Mouse (Mus musculus) brain, embryonic 14.5 days (tissue): ENCODE measurements at regions not wholly inside any gene's neighbourhood (a gene's known extent, or its start where the extent isn't known, plus 50 kb on each side); places are given as distances from the start of the nearest gene placed in this dataset.
"Not testable (repeated sequence)": the region's sequence is repeated elsewhere in the genome, so short reads cannot be mapped to it uniquely, and the experiment has no call there.

Source experiments
- DNase-seq: peaks from one replicate; pipeline ENCODE4 v3.0.0-alpha.2; 2011; ENCODE audit warnings: low read depth
- CTCF ChIP-seq: fragments of 200-500 bp; IDR thresholded peaks from 2 replicates; pipeline ENCODE4 v1.5.1; 2012; ENCODE audit warnings: inconsistent platforms, mild to moderate bottlenecking, moderate library complexity, borderline replicate concordance; ENCODE audit not compliant: insufficient read depth, insufficient read length; ENCODE audit errors: extremely low read depth
- POLR2A ChIP-seq: fragments of 200-500 bp; IDR thresholded peaks from 2 replicates; pipeline ENCODE4 v1.6.1; 2012; ENCODE audit warnings: mild to moderate bottlenecking, inconsistent platforms, borderline replicate concordance; ENCODE audit not compliant: poor library complexity, insufficient read depth, insufficient read length, severe bottlenecking; ENCODE audit errors: extremely low read depth

DNA sequence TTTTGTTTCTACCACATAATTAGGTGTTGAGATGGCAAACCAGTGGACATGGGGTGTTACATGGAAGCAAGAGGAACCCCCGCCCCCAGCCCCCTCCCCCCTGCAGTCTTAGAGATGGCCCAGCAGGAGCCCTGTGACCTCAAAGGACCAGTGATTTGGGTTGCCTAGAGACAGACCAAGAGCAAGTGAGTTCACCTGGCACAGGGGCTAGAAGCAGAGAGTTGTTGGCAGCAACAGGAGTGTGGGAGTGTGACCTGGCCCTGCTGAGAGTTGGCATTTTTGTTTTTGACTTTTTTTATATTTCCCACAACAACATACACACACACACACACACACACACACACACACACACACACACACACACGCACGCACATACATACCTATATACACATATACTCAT lies 987.9 kb downstream of the Cdh18 start:
- DNase-seq, result no peak
- TF ChIP-seq CTCF, result no peak
- no peak for TF ChIP-seq POLR2A

DNA sequence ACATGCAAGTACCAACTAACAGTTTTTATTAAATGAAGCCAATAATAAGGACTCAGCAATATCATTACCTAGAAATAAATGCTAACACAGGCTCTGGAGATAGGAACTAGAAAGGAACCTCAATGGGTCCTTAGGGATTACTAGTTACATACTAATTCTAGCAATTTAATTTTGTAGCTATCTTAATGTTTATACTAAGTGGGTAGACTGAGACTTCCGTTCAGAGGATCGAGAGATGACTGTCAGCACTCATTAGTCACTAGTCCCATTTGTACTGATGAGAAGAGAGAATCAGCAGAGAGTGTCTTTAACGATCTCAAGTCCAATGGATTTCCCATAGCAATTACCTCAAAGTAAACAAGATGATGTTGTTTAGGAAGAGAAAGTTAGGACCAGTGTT lies 988.6 kb downstream of the Cdh18 start:
- TF ChIP-seq CTCF (no peak), POLR2A (no peak)
- DNase-seq, result no peak

DNA sequence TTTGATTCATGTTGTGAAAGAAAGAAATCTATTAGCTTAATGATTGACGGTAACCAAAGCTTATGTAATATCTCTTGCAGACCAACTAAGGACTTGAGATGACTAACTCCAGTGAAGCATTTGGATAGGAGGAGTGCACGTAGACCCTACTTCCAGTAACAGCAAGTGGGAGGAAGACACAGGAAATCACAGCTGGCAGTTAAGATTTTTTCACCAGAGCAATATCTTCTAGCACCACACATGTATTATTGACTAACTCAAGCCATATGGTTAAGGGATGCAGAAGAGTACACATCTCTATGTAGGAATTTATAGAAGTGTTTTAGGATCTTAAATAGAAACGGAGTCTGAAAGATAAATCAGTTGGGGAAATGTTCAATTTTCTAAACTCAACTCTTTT lies 1011.3 kb downstream of the Cdh18 start:
- no peak for TF ChIP-seq CTCF
- TF ChIP-seq POLR2A, result no peak
- no peak for DNase-seq

DNA sequence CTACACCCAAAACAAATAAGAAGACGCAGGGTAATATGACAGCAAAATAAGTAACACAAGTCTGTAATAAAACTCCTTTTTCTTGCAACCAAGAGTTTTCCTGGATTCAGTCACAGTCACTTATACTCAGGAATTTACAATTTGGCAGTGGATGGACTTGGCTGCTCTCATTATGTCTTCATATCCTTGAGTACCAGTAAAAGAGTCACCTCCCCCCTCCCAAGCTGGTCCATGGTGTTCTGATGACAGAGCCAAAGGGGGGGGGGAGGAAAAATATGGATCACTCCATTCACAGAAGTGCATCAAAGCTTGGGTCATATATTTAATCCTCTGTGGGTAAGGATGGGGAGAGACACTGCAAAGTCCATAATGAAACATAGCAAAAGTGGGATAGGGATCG lies 1013.4 kb downstream of the Cdh18 start:
- no peak for TF ChIP-seq POLR2A
- TF ChIP-seq CTCF, result no peak
- DNase-seq, result no peak

DNA sequence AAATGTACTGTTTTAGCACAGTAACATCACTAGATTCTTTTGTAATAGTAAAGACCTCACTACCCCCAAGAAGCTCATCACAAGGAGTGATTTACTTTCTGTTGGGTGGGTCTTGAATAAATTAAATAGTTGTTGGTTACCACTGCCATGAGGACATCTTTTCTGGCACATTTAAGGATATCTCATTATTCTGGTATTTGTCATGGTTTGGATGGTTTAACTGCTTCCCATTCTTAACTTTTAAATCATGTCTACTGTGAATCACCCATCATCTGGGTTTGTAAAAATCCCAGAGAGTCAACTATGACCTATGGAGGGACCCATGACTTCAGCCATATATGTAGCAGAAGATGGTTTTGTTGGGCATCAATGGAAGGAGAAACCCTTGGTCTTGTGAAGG lies 1016.2 kb downstream of the Cdh18 start:
- no peak for TF ChIP-seq CTCF
- TF ChIP-seq POLR2A, result no peak
- no peak for DNase-seq

DNA sequence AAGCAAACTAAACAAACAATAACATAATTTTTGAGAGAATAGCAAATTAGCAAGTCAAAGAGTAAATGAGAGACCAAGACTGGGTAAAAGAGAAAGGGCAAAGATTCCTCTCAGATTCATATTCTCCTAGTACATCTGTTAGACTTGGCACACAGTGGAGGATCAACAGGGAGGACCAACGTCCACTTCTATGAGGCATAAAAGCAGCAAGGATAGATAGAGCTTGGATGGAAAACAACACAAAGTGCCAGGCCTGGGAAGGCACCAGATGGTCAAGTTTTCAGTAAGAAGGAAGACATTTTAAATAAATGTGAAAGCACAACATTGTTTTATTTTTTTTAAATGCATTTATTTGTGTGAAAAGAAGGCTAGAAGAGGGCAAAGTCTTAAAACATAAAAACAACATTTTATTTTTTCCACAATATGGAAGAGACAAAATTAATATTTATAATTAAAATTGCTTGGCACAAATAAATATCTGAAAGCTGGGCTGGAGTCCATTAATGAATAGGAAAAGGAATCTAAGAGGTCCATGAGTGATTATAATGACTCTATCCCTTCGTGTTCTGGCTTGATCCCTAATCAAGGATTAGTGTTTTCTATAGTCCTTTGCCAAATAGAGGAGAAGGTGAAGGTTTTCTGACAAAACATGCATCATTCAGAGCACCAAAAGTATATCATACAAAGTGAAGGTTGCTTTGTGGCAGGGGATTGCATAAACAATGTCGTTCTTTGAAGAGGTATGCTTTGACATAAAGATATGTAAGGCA lies 1018.2 kb downstream of the Cdh18 start:
- peak; percentile 33 for DNase-seq
- TF ChIP-seq POLR2A, result no peak
- no peak for TF ChIP-seq CTCF

DNA sequence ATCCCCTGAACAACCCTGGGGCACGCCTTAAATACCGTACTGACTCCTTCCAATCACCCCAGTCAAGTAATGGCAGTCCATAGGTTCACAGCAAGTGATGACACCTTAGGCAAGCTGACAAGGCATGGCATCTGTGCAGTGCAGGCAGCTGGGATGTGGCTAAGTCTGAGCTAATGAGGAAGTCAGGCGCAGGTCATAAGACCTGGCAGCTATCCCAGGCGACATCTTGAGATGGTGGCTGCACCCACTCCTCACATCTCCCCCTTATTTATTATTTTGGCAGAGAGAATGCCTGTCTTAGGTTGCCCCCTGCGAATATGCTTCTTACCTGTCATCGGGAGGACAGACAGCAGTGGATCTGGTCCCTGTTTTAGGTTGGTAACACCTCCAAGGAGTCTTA lies 1019.8 kb downstream of the Cdh18 start:
- not testable (repeated sequence) for DNase-seq

DNA sequence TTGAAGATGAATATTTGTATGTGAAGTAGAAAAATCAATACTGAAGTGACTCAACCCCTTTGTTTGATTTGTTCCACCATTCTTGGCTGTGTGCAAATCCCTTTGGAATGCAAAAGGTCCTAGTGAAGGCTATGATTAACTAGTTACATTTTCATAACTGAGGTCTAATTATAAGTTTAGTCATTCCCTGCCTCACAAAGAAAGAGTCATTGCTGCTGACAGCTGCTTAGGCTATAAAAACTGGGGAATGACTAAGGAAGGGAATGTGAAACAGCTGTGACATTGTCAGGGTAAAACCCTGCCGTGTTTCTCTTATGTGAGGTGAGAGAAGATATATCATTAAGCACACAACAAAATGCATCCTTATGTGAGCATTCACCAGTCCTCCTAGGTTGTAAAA lies 1033.1 kb downstream of the Cdh18 start:
- peak; percentile 33 for DNase-seq
- TF ChIP-seq POLR2A (no peak), CTCF (no peak)

DNA sequence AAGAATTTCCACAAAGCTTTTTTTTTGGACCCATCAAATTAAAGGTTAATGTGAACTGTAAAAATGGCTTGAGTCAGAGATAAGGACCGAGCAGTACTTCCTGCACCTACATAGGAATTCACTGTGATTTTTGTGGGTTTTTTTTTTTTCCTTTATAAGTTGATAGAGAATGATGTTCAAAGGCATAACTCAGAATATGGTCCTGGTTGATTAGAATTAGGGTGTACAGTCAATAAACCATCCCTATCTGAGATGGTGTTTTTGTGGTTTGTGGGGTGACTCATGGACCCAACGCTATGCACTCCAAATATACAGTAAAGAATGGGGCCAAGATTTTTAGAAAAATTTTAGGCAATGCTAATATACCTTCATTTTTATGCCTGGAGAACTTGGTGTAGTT lies 1041.6 kb downstream of the Cdh18 start:
- TF ChIP-seq POLR2A, result no peak
- TF ChIP-seq CTCF, result no peak
- no peak for DNase-seq

DNA sequence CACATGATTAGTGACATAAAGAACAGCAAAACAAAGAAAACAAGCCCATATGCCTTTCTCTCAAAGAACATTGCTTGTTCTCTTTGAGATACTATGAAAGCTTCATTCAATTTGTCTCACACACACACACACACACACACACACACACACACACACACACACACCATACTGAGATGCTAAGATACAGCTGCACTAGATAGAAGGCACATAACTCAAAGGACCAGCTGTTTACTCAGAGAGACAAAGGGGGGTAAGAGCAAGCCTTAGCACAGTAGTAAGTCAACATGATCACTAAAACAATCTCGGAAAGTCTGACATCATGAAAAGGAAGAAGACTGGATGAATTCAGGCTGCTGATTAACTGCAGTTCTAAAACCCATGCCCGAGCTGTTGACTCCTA lies 1051.6 kb downstream of the Cdh18 start:
- TF ChIP-seq POLR2A (no peak), CTCF (no peak)
- DNase-seq, result no peak
